Mouse (Mus musculus): Measurements from ENCODE around the gene Gm21885. TPM values are rescaled to one million over a fixed set of nuclear protein-coding genes. Genes with fewer than 3 reads are reported as not detected.

Gm21885 gene
- total RNA-seq, 2 experiments from 2014 or later: 0.77 TPM; not detected in 1

GRCm38 (mm10) chr11:94320969-94321930 lies 39.6 kb downstream of the Gm21885 start:
- DNase-seq: peak in 1 of 2 experiments; percentile 36

DNA sequence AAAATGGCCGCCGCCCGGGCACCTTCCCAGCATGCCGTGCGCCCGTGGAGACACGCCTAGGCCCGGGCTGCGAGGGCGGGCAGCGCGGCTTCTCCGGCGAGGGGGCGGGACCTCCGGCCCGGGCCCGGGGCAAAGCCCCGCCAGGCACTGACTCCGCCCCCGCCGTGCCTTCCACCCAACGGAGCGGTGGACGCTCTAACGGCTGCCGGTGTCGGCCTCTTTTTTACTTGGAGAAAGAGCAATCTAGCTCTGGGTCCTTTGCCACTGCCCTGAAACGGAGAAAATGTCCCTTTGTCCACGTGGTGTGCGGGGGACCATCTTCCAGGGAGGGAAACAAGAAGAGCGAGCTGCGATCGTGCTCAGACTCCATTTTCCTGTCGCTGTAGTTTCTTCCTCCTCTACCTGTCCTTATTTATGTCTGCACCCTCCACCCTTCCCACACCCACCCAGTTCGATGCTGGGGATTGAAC lies 40.3 kb downstream of the Gm21885 start, which contains the start of gene Luc7l3:
Gene Luc7l3, minus strand, starts transcription at position 58 of the 470 bp plus-strand sequence.
- DNase-seq: peak; percentile 96 to 97

DNA sequence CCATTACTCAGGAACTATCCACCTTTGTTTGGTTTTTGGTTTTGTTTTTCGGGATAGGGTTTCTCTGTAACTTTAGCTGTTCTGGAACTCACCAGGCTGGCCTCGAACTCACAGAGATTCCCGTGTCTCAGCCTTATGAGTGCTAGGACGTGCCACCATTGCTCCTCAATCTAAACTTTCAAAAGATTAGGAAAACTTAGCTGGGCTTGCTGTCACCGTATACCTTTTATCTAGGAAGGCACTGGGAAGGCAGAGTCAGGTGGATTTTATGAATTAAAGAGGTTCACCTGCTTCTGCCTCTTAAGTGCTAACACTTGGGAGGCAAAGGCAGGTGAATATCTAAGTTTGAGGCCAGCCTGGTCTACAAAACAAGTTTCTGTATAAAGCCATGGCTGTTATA lies 41.0 kb downstream of the Gm21885 start:
- DNase-seq: no peak

DNA sequence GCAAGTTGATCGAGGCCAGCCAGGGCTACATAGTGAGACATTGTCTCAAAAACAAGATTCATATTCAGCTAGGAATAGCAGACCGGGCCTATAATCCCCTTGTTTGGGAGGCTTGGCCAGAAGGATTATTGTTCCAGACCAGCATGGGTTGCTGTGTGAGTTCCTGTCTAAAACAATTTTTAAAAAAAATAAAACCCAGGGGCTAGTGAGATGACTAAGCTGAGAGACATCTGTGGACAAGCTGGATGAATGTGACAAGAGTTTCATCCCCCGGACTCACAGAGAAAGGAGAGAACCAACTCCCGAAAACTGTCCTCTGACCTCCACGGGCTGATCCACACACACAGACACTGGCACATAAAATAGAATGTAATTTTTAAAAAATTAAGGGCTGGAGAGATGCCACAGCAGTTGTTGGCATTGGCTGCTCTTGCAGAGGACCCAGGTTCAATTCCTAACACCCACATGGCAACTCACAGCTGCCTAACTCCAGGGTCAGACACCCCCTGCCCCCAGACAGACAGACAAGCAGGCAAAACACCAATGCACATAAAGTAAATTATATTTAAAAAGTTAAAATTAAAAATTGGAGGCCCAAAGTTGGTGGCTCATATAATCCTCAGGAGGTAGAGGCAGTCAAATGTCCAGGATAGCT lies 41.7 kb downstream of the Gm21885 start:
- DNase-seq: no peak

- DNase-seq: no peak
Observed at GRCm38 (mm10) chr11:94324618-94325017, 42.9 kb downstream of the Gm21885 start.

DNA sequence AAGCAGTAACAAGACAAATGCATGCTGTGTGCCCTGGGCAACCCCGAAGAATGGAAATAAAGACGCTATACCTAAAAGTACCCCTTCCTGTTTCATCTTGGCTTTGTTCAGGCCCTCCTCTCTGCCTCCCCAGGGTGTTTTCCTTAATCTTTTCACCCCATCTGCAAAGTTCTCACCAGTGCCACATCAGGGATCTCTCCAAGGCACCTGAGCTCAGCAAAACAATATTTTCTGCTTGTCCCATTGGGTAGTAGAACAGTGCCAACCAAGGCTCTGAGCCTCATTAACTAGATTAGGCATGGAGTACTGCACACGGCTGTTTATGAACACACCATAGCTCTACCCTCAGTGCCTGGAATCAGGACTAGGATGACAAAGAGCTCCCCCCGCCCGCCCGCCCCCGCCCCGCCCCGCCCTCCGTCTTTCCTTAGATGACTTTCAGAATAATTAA lies 45.3 kb downstream of the Gm21885 start:
- DNase-seq: peak; percentile 15 to 60

GRCm38 (mm10) chr11:94327693-94328643 lies 46.3 kb downstream of the Gm21885 start, which contains the start of gene Ankrd40:
Gene Ankrd40, plus strand, starts transcription at chr11:94328001.
- DNase-seq: peak; percentile 96 to 97

GRCm38 (mm10) chr11:94328644-94329025 lies 47.0 kb downstream of the Gm21885 start:
- peak in 1 of 2 experiments; percentile 42 for DNase-seq

- DNase-seq: peak; percentile 55 to 65
Observed at GRCm38 (mm10) chr11:94329270-94329891, 47.7 kb downstream of the Gm21885 start.

DNA sequence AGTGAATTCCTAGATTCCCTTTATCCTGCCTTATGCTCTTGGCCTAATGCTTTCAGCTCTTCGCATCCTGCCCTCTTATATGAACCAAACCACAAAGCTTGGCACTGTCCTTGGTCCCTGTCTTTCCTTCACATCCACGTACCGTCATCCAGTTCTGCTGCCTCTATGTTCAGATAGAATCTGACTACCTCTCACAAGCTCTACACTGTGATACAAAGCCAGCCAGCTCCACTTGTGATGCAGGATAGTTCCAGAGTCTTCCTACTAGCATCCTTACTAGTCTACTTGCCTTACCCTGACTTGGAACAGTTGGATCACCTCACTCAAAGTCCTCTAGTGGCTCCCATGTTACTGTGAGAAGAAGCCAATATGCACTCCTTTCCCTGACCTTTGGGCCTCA lies 48.5 kb downstream of the Gm21885 start:
- DNase-seq: no peak

GRCm38 (mm10) chr11:94332726-94333125 lies 51.1 kb downstream of the Gm21885 start:
- no peak for DNase-seq

DNA sequence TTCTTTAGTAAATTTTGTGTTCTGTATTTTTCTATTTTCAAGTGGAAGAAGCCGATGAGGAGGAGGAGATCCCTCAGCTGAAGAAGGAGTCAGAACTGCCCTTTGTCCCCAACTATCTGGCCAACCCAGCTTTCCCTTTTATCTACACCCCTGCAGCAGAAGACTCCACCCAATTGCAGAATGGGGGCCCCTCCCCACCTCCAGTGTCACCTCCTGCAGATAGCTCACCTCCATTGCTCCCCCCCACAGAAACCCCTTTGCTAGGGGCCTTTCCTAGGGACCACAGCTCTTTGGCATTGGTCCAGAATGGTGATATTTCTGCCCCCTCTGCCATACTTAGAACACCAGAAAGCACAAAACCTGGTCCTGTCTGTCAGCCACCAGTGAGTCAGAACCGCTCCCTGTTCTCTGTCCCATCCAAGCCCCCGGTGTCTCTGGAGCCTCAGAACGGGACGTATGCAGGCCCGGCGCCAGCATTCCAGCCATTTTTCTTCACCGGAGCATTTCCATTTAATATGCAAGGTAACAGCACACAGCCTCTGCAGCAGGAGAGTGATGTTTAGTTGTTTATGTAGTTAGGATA lies 52.8 kb downstream of the Gm21885 start:
- DNase-seq: no peak

Other genes starting within 250 kb of the Gm21885 start
- 10 to 100 TPM; 47.5 to 50.4 TPM for gene Tob1, start 70.4 kb upstream of the Gm21885 start, total RNA-seq (2021)
- 1 to 10 TPM; 5.8 to 6.6 TPM for gene Wfikkn2, start 35.9 kb upstream of the Gm21885 start, total RNA-seq (2021)
- 10 to 100 TPM; 31.4 to 34.7 TPM for gene Luc7l3, start 40.1 kb downstream of the Gm21885 start, total RNA-seq (2021)
- gene Ankrd40, start 46.1 kb downstream of the Gm21885 start, total RNA-seq (2021): 100 to 1,000 TPM; 274 to 280 TPM
- 1 to 10 TPM; 1.7 to 1.8 TPM for gene Abcc3, start 111.1 kb downstream of the Gm21885 start, total RNA-seq (2021)
- gene Cacna1g, start 192.3 kb downstream of the Gm21885 start, total RNA-seq (2021): 10 to 100 TPM in 1 of 2 experiments, 1 to 10 TPM in 1; 8.7 to 10.1 TPM
- gene Spata20, start 204.3 kb downstream of the Gm21885 start, total RNA-seq (2021): under 1 TPM; 0.17 to 0.54 TPM
- gene Epn3, start 218.1 kb downstream of the Gm21885 start, total RNA-seq (2021): 10 to 100 TPM; 19.3 to 21.1 TPM
- gene Mycbpap, start 239.9 kb downstream of the Gm21885 start, total RNA-seq (2021): 1 to 10 TPM in 1 of 2 experiments, under 1 TPM in 1; 0.67 to 1.5 TPM

All from heart, adult 18-20 months (tissue).